18 mouse cellular contexts compared by ENCODE assay signal in genomic region chr5:37864309-37864708, GRCm38 (mm10). TPM values are rescaled to one million over a fixed set of nuclear protein-coding genes. Genes with fewer than 3 reads are reported as not detected.
"Had no signal": no experiment of that assay in that cellular context is flagged by ENCODE, and none has a peak within 500 bp of the region (broad histone marks: within the 10 kb centered on the region; RNA-seq: fewer than 3 reads in every experiment).

No protein-coding gene starts in this region.

- H3K27ac ChIP-seq: neural tube, embryonic 12.5 days; neural tube, embryonic 13.5 days; neural tube, embryonic 15.5 days; stomach, embryonic 15.5 days; stomach, postnatal 0 days had no signal

- H3K27me3 ChIP-seq: stomach, embryonic 15.5 days had no signal

- H3K36me3 ChIP-seq: neural tube, embryonic 12.5 days; neural tube, embryonic 13.5 days; neural tube, embryonic 15.5 days; stomach, embryonic 15.5 days had no signal

- H3K9me3 ChIP-seq: neural tube, embryonic 12.5 days; neural tube, embryonic 13.5 days; neural tube, embryonic 15.5 days; stomach, embryonic 15.5 days had no signal

- H3K4me2 ChIP-seq: neural tube, embryonic 12.5 days; neural tube, embryonic 13.5 days; neural tube, embryonic 15.5 days; stomach, embryonic 15.5 days had no signal

- H3K4me1 ChIP-seq: neural tube, embryonic 12.5 days; stomach, embryonic 15.5 days had no signal

- DNase-seq: retina, postnatal 1 day; right cerebral cortex, adult 18-20 months; right cerebral cortex, postnatal 14 days; right cerebral cortex, postnatal 25 days; right cerebral cortex, postnatal 4 days; spleen, adult 18-20 months; thymus, adult 18-20 months; thymus, adult 2 months; thymus, postnatal 14 days; thymus, postnatal 25 days; thymus, postnatal 36 days; thymus, postnatal 4 days had no signal

- H3K4me3 ChIP-seq: neural tube, embryonic 12.5 days; neural tube, embryonic 13.5 days; neural tube, embryonic 15.5 days; stomach, embryonic 15.5 days had no signal

- H3K9ac ChIP-seq: neural tube, embryonic 12.5 days; neural tube, embryonic 13.5 days; neural tube, embryonic 15.5 days; stomach, embryonic 15.5 days had no signal

RNA-seq across cellular contexts. Expression of gene Msx1, which starts 39.9 kb away (rescaled TPM):
- total RNA-seq: neutrophil, adult 5-6 weeks had no signal
